Mouse (Mus musculus) naive thymus-derived CD4-positive, alpha-beta T cell, adult 2 months (primary cell): ENCODE data around the gene Lrrc34.

Experiments
- DNase-seq: peaks from one replicate; pipeline ENCODE4 v3.0.0-alpha.2; 2011; ENCODE audit warnings: low read depth

The Lrrc34 gene

DNA sequence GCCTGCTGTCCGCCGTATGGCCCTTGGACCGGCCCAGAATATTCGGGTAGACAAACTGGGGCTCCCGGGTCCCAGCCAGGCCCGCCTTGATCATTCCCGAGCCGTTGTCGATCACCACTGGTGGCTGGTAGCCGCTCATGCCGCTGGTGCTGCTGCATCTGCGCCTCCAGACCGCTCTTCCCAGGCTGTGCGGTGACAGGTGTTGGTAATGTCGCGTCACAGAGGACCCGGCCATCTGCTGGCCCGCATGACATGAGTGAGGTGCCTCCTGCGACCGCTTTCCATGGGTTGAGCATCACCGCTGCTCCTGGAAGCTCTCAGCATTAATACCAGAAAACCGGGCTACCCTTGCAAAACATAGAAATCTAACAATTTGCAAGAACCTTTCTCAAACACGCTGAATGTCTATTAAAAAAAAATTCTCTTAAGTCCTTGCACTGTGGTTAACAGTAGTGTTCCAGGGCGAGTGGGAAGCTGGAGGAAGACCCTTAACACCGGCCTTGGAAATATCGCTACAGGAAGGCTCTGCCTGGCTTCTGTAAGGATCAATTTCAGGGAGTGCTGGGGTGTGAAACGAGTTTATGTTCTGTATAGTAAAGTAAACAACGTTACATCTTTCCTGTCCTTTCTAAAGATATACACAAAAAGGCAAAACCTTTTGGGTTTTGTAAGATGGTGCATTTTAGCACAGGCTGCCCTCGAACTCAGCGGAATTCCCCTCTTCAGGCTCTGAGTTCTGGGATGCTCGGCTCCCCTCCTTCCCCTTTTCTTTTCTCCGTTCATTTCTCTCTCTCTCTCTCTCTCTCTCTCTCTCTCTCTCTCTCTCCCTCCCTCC, 47.7 kb downstream of the Lrrc34 start, which contains the start of gene Actrt3:
Actrt3 (minus strand) TSS at position 229 of the 835 bp plus-strand sequence.
- peak; percentile 54 for DNase-seq

DNA sequence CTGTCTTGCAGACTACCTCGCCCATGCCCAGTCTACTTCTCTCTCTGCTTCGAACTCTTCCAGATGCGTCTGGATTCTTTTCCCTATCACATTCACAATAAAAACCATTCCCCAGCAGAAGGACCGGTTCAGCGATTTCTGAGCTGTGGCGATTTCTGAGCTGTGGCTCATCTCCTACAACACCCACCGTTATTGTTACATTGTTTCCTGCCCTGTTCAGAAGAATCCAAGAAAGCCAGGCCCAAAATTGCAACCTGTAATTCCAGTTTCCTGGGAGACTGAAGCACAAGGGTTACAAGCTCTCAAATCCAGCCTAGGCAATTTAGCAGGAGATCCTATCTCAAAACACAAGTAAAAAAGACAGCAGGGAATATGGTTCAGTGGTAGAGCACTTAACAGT, 50.4 kb downstream of the Lrrc34 start:
- DNase-seq = no peak

DNA sequence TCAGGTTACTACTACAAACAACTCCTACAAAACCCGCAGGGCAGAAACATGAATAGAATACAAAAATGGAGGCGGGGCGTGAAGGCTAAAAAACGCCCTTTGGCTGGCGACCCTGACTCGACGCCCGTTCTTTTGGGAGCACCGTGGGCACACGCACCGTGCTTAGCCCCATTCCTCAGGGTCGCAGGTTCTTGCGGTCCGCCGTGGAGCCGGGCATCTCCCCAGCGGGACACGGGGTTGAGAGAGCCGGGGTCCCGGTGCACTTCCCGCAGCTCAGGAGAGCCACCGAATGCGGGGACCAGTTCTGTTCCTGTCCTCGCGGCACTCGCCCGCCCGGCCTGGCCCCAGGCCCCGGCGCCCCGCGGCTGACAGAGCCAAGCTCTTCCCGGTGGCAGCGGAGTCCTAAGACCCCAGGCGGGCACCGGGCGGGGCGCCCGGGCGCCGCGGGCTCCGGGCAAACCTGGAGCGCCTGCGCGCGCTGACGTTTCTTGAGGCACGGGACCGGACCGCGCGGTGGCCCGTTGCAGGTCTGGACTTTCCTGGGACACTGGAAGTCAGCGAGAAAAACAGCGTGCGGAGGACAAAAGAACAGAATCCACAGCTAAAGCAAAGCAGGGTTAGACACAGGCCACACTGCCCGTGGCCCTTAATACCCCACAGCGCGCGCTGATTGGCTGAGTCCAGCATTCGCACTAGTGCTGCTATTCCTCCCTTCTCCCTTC, 52.4 kb downstream of the Lrrc34 start:
- DNase-seq = peak; percentile 48

GRCm38 (mm10) chr3:30593719-30594485, 53.8 kb downstream of the Lrrc34 start:
- DNase-seq = peak; percentile 62

GRCm38 (mm10) chr3:30592418-30592853, 55.2 kb downstream of the Lrrc34 start:
- peak; percentile 82 for DNase-seq

GRCm38 (mm10) chr3:30588865-30589264, 58.8 kb downstream of the Lrrc34 start:
- no peak for DNase-seq
